Mouse (Mus musculus): ENCODE data around the gene Otud4. TPM values are rescaled to one million over a fixed set of nuclear protein-coding genes. Genes with fewer than 3 reads are reported as not detected.

Otud4 gene
- polyA plus RNA-seq, 1 experiment = 20.9 TPM

GRCm38 (mm10) chr8:79622346-79622745 lies 17.1 kb upstream of the Otud4 start:
- H3K36me3 ChIP-seq (ENCODE audit: control insufficient read depth, insufficient read depth, low read length) = no peaks in the 10 kb centered on the region
- no peaks in the 10 kb centered on the region for H3K4me1 ChIP-seq (ENCODE audit: control insufficient read depth, insufficient read depth, insufficient read length)
- H3K27me3 ChIP-seq (ENCODE audit: control insufficient read depth, insufficient read depth, low read length) = no peaks in the 10 kb centered on the region
- no peak for DNase-seq (ENCODE audit: low read depth in 1 of 2, low spot score in 2 of 2)
- no peak overlapping the region for H3K4me3 ChIP-seq (ENCODE audit: extremely low read depth, insufficient read depth, insufficient read length)
- H3K27ac ChIP-seq (ENCODE audit: insufficient read depth, low read length) = no peak overlapping the region
- TF ChIP-seq CTCF (IDR thresholded peaks at IDR 0.05; ENCODE audit: extremely low read depth, insufficient read depth, insufficient read length, insufficient replicate concordance) (no peak), POLR2A (IDR thresholded peaks at IDR 0.05; ENCODE audit: low read depth, low read length) (no peak)
- 88% methylated on average over 11 of the region's 11 CpGs for WGBS

DNA sequence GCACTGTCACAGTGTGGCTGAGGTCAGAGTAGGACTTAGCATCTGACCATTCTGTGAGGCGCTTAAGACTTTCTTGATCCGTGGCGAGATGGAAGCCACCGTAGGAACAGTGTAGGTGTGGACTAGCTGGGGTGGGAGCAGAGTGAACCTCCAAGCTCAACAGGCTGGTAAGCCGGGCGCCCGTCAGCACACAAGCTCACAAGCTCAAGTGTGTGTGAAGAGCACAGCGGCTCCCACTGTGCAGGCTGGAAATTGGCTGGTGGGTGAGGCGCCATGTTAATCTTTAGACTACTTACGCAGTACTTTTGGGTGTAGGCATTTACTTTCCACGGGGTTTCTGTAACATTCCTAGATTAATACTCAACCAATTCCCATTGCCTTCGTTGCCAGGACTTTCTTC lies 16.1 kb upstream of the Otud4 start:
- no peaks in the 10 kb centered on the region for H3K27me3 ChIP-seq (ENCODE audit: control insufficient read depth, insufficient read depth, low read length)
- H3K27ac ChIP-seq (ENCODE audit: insufficient read depth, low read length) = no peak overlapping the region
- H3K4me3 ChIP-seq (ENCODE audit: extremely low read depth, insufficient read depth, insufficient read length) = no peak overlapping the region
- no peaks in the 10 kb centered on the region for H3K36me3 ChIP-seq (ENCODE audit: control insufficient read depth, insufficient read depth, low read length)
- DNase-seq (ENCODE audit: low read depth in 1 of 2, low spot score in 2 of 2) = no peak
- TF ChIP-seq POLR2A (IDR thresholded peaks at IDR 0.05; ENCODE audit: low read depth, low read length) (no peak), CTCF (IDR thresholded peaks at IDR 0.05; ENCODE audit: extremely low read depth, insufficient read depth, insufficient read length, insufficient replicate concordance) (no peak)
- no peaks in the 10 kb centered on the region for H3K4me1 ChIP-seq (ENCODE audit: control insufficient read depth, insufficient read depth, insufficient read length)
- WGBS = 92% methylated on average over 12 of the region's 12 CpGs

DNA sequence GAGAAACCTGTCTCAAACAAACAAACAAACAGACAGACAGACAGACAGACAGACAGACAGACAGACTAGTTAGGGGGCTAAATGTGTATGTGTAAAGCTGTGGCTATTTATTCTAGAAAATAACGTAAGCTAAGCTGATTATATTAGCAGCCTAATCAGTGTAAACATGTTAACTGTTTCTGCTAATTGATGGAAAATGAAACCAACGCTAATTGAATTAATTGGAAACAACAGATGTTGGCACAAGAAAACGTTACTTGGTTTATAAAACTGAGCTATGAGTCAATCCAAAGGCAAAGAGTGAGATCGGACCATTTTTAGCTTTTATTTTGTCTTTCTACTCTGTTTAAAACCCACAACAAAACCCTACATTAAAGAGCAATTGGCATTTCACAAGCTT lies 15.0 kb upstream of the Otud4 start:
- no peak for DNase-seq (ENCODE audit: low read depth in 1 of 2, low spot score in 2 of 2)
- Histone ChIP-seq H3K27ac (ENCODE audit: insufficient read depth, low read length) (no peak overlapping the region), H3K4me3 (ENCODE audit: extremely low read depth, insufficient read depth, insufficient read length) (no peak overlapping the region), H3K36me3 (ENCODE audit: control insufficient read depth, insufficient read depth, low read length) (no peaks in the 10 kb centered on the region), H3K4me1 (ENCODE audit: control insufficient read depth, insufficient read depth, insufficient read length) (no peaks in the 10 kb centered on the region), H3K27me3 (ENCODE audit: control insufficient read depth, insufficient read depth, low read length) (no peaks in the 10 kb centered on the region)
- TF ChIP-seq POLR2A (IDR thresholded peaks at IDR 0.05; ENCODE audit: low read depth, low read length) = no peak
- no peak for TF ChIP-seq CTCF (IDR thresholded peaks at IDR 0.05; ENCODE audit: extremely low read depth, insufficient read depth, insufficient read length, insufficient replicate concordance)
- WGBS = 85% methylated on average over 4 of the region's 4 CpGs

GRCm38 (mm10) chr8:79626213-79626612 lies 13.2 kb upstream of the Otud4 start:
- no peak for DNase-seq (ENCODE audit: low read depth in 1 of 2, low spot score in 2 of 2)
- Histone ChIP-seq H3K4me3 (ENCODE audit: extremely low read depth, insufficient read depth, insufficient read length) (no peak overlapping the region), H3K27me3 (ENCODE audit: control insufficient read depth, insufficient read depth, low read length) (no peaks in the 10 kb centered on the region), H3K4me1 (ENCODE audit: control insufficient read depth, insufficient read depth, insufficient read length) (no peaks in the 10 kb centered on the region), H3K36me3 (ENCODE audit: control insufficient read depth, insufficient read depth, low read length) (no peaks in the 10 kb centered on the region), H3K27ac (ENCODE audit: insufficient read depth, low read length) (no peak overlapping the region)
- TF ChIP-seq CTCF (IDR thresholded peaks at IDR 0.05; ENCODE audit: extremely low read depth, insufficient read depth, insufficient read length, insufficient replicate concordance) = no peak
- TF ChIP-seq POLR2A (IDR thresholded peaks at IDR 0.05; ENCODE audit: low read depth, low read length) = no peak
- 81% methylated on average over 5 of the region's 5 CpGs for WGBS

DNA sequence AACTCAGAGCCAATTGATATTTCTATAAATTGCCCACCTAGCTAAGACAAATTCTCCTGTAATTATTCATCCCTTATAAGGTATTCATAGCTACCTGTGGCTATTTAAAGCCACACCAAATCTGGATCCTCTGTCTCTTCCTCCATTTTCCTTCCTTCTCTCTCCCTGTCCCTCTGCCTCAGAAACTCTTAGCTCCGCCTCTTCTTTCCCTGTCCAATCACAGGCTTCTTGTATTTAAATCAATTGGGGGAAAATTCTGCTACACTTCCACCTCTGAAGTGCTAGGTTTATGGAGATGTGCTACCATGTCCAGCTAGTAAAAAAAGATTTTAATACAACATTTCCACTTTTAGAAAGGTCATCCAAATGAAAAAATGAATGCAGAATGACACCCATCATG lies 3.9 kb upstream of the Otud4 start:
- no peak for DNase-seq (ENCODE audit: low read depth in 1 of 2, low spot score in 2 of 2)
- TF ChIP-seq POLR2A (IDR thresholded peaks at IDR 0.05; ENCODE audit: low read depth, low read length) = no peak
- no peak for TF ChIP-seq CTCF (IDR thresholded peaks at IDR 0.05; ENCODE audit: extremely low read depth, insufficient read depth, insufficient read length, insufficient replicate concordance)
- Histone ChIP-seq H3K4me3 (ENCODE audit: extremely low read depth, insufficient read depth, insufficient read length) (no peak overlapping the region), H3K27me3 (ENCODE audit: control insufficient read depth, insufficient read depth, low read length) (no peaks in the 10 kb centered on the region), H3K4me1 (ENCODE audit: control insufficient read depth, insufficient read depth, insufficient read length) (peaks cover 2% of the 10 kb centered on the region; the same call in 1 of the 2 replicates), H3K36me3 (ENCODE audit: control insufficient read depth, insufficient read depth, low read length) (no peaks in the 10 kb centered on the region), H3K27ac (ENCODE audit: insufficient read depth, low read length) (no peak overlapping the region)
- WGBS = 94% methylated on average over 1 of the region's 1 CpGs

- no peak overlapping the region for H3K27ac ChIP-seq (ENCODE audit: insufficient read depth, low read length)
- DNase-seq (ENCODE audit: low read depth in 1 of 2, low spot score in 2 of 2) = no peak
- no peaks in the 10 kb centered on the region for H3K27me3 ChIP-seq (ENCODE audit: control insufficient read depth, insufficient read depth, low read length)
- no peaks in the 10 kb centered on the region for H3K36me3 ChIP-seq (ENCODE audit: control insufficient read depth, insufficient read depth, low read length)
- WGBS = 50% methylated on average over 1 of the region's 1 CpGs
- TF ChIP-seq POLR2A (IDR thresholded peaks at IDR 0.05; ENCODE audit: low read depth, low read length) (no peak), CTCF (IDR thresholded peaks at IDR 0.05; ENCODE audit: extremely low read depth, insufficient read depth, insufficient read length, insufficient replicate concordance) (no peak)
- peaks cover 5% of the 10 kb centered on the region; the same call in 1 of the 2 replicates for H3K4me1 ChIP-seq (ENCODE audit: control insufficient read depth, insufficient read depth, insufficient read length)
- no peak overlapping the region for H3K4me3 ChIP-seq (ENCODE audit: extremely low read depth, insufficient read depth, insufficient read length)
These were observed 3.3 kb upstream of the Otud4 start for GRCm38 (mm10) chr8:79636151-79636550.

GRCm38 (mm10) chr8:79637237-79637636 lies 2.2 kb upstream of the Otud4 start:
- no peak overlapping the region for H3K27ac ChIP-seq (ENCODE audit: insufficient read depth, low read length)
- TF ChIP-seq CTCF (IDR thresholded peaks at IDR 0.05; ENCODE audit: extremely low read depth, insufficient read depth, insufficient read length, insufficient replicate concordance) (no peak), POLR2A (IDR thresholded peaks at IDR 0.05; ENCODE audit: low read depth, low read length) (no peak)
- H3K27me3 ChIP-seq (ENCODE audit: control insufficient read depth, insufficient read depth, low read length) = no peaks in the 10 kb centered on the region
- 37% methylated on average over 3 of the region's 3 CpGs for WGBS
- no peak for DNase-seq (ENCODE audit: low read depth in 1 of 2, low spot score in 2 of 2)
- no peak overlapping the region for H3K4me3 ChIP-seq (ENCODE audit: extremely low read depth, insufficient read depth, insufficient read length)
- peaks cover 7% of the 10 kb centered on the region for H3K4me1 ChIP-seq (ENCODE audit: control insufficient read depth, insufficient read depth, insufficient read length)
- H3K36me3 ChIP-seq (ENCODE audit: control insufficient read depth, insufficient read depth, low read length) = no peaks in the 10 kb centered on the region

Measured in spleen, adult 2 months (tissue).